Mouse (Mus musculus) heart, postnatal 0 days (tissue): ENCODE results near the gene Tnn. TPM values are rescaled to one million over a fixed set of nuclear protein-coding genes. Genes with fewer than 3 reads are reported as not detected.

ENCODE experiments used
- ATAC-seq: fragments of 200-750 bp; cut with Nextera tagmentation; 2 replicates; pipeline ENCODE4 v1.8.0; 2017; ENCODE audit warnings: low read depth, moderate number of reproducible peaks, moderate library complexity; ENCODE audit not compliant: insufficient read depth
- DNase-seq: peaks from one replicate; pipeline ENCODE4 v3.0.0-alpha.2; 2016; ENCODE audit warnings: low spot score
- H3K27ac ChIP-seq: fragments of 300-500 bp; sonication (generic); 2 replicates; pipeline ENCODE4 v1.5.1; 2014; ENCODE audit warnings: low read depth, mild to moderate bottlenecking
- H3K27me3 ChIP-seq: fragments of 300-500 bp; sonication (generic); 2 replicates; pipeline ENCODE4 v1.6.1; 2014; ENCODE audit warnings: low read length, mixed read lengths; ENCODE audit not compliant: control insufficient read depth, insufficient read depth
- H3K36me3 ChIP-seq: fragments of 300-500 bp; sonication (generic); replicated peaks from 2 replicates; pipeline ENCODE4 v1.6.1; 2014; ENCODE audit warnings: low read length, mixed read lengths; ENCODE audit not compliant: control insufficient read depth, insufficient read depth
- H3K4me1 ChIP-seq: fragments of 300-500 bp; sonication (generic); 2 replicates; pipeline ENCODE4 v1.6.1; 2014; ENCODE audit warnings: antibody characterized with exemption; ENCODE audit not compliant: control insufficient read depth, insufficient read depth
- H3K4me2 ChIP-seq: fragments of 300-500 bp; sonication (generic); 2 replicates; pipeline ENCODE4 v1.6.1; 2014; ENCODE audit warnings: low read depth, mild to moderate bottlenecking, low read length, moderate library complexity
- H3K4me3 ChIP-seq: fragments of 300-500 bp; sonication (generic); 2 replicates; pipeline ENCODE4 v1.5.1; 2014; ENCODE audit warnings: low read depth, low read length
- H3K9ac ChIP-seq: fragments of 300-500 bp; sonication (generic); replicated peaks from 2 replicates; pipeline ENCODE4 v1.6.1; 2014; ENCODE audit warnings: low read depth, low read length, mixed read lengths
- H3K9me3 ChIP-seq: fragments of 300-500 bp; sonication (generic); replicated peaks from 2 replicates; pipeline ENCODE4 v1.6.1; 2016; ENCODE audit warnings: low read length; ENCODE audit not compliant: control insufficient read depth
- CTCF ChIP-seq: IDR thresholded peaks from 2 replicates; pipeline ENCODE4 v1.5.1; 2016; ENCODE audit warnings: antibody characterized with exemption, control low read depth, low read depth
- EP300 ChIP-seq: IDR thresholded peaks from 2 replicates; pipeline ENCODE4 v1.6.1; 2016; ENCODE audit warnings: antibody characterized with exemption, low read depth
- WGBS: fragments of 180-500 bp; shearing (Covaris S2); extraction: QIAGEN DNeasy Blood & Tissue Kit; methylation state at CpG from one replicate; pipeline ENCODE4 v1.1.7; 2014; 5-methylcytosine and 5-hydroxymethylcytosine counted together
- polyA plus RNA-seq: library from polyadenylated mRNA; unstranded; fragments of >200 nt; fragmentation: Nextera tagmentation; extraction: Ambion mirVana; gene quantifications from 2 replicates; pipeline ENCODE4 v1.2.1, GENCODE M21; 2015
- total RNA-seq: library from RNA; depleted of rRNA; stranded (reverse); fragments of >200 nt; gene quantifications from 2 replicates; pipeline ENCODE4 v1.2.3, GENCODE M21; 2014; ENCODE audit warnings: low replicate concordance

Tnn gene
- total and polyA plus RNA-seq, 2 experiments from 2014 or later: 0.04 to 0.31 TPM

- no peak overlapping the region for H3K4me2 ChIP-seq
- DNase-seq (no peak), ATAC-seq (no peak)
- no peak overlapping the region for H3K27ac ChIP-seq
- no peak overlapping the region for H3K4me3 ChIP-seq
- 64% methylated on average over 1 of the region's 1 CpGs for WGBS
- H3K36me3 ChIP-seq: no peaks in the 10 kb centered on the region
- H3K4me1 ChIP-seq: peaks cover 19% of the 10 kb centered on the region
- H3K27me3 ChIP-seq: no peaks in the 10 kb centered on the region
- TF ChIP-seq EP300: no peak
- no peak for TF ChIP-seq CTCF
- H3K9me3 ChIP-seq: no peaks in the 10 kb centered on the region
- no peak overlapping the region for H3K9ac ChIP-seq
These were observed 93.5 kb downstream of the Tnn start for GRCm38 (mm10) chr1:160059908-160060307.

GRCm38 (mm10) chr1:160057657-160058056 is 95.7 kb downstream of the Tnn start:
- H3K4me1 ChIP-seq: peaks cover 24% of the 10 kb centered on the region
- H3K4me2 ChIP-seq: no peak overlapping the region
- H3K9ac ChIP-seq: no peak overlapping the region
- WGBS: 46% methylated on average over 3 of the region's 3 CpGs
- DNase-seq (peak; percentile 35), ATAC-seq (peak; percentile 76; the same call in 1 of the 2 replicates)
- no peaks in the 10 kb centered on the region for H3K27me3 ChIP-seq
- no peak overlapping the region for H3K27ac ChIP-seq
- H3K9me3 ChIP-seq: no peaks in the 10 kb centered on the region
- no peak overlapping the region for H3K4me3 ChIP-seq
- H3K36me3 ChIP-seq: no peaks in the 10 kb centered on the region
- TF ChIP-seq EP300 (no peak), CTCF (no peak)

DNA sequence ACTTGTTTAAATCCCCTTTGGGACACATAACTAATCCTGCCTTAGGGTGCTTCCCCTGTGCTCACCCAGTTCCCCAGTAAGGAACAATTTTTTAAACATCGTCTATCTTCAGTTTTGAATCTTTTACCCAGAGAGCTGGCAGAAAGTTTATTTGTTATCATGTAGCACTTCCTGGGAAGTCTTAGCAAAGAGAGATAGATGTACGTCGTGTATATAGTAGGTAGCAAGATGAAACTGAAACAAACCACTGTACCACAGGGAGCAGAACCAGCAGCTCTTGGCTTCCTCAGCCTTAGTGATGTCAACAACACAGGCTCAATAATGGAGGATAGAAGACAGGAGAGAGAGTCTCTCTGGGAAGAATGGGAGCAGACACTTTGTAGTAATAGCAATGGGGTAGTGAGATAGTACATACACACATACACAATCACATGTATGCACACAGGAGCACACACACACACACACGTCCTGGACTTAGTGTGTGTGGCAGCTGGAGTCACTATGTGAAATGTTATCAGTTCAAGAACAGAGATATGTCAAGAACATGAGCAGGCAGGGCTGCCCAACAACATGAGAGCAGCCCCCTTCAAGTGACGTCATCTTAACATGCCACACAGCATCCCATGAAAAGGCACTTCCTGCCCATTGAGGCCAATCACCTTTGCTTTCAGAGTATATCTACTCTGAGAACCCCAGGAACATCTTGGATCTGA is 98.9 kb downstream of the Tnn start:
- no peak for DNase-seq
- no peaks in the 10 kb centered on the region for H3K9me3 ChIP-seq
- H3K9ac ChIP-seq: no peak overlapping the region
- TF ChIP-seq CTCF: no peak
- TF ChIP-seq EP300: no peak
- H3K4me3 ChIP-seq: no peak overlapping the region
- no peaks in the 10 kb centered on the region for H3K27me3 ChIP-seq
- ATAC-seq: no peak
- WGBS: 50% methylated on average over 5 of the region's 5 CpGs
- H3K36me3 ChIP-seq: no peaks in the 10 kb centered on the region
- peaks cover 35% of the 10 kb centered on the region for H3K4me1 ChIP-seq
- no peak overlapping the region for H3K4me2 ChIP-seq
- H3K27ac ChIP-seq: no peak overlapping the region

DNA sequence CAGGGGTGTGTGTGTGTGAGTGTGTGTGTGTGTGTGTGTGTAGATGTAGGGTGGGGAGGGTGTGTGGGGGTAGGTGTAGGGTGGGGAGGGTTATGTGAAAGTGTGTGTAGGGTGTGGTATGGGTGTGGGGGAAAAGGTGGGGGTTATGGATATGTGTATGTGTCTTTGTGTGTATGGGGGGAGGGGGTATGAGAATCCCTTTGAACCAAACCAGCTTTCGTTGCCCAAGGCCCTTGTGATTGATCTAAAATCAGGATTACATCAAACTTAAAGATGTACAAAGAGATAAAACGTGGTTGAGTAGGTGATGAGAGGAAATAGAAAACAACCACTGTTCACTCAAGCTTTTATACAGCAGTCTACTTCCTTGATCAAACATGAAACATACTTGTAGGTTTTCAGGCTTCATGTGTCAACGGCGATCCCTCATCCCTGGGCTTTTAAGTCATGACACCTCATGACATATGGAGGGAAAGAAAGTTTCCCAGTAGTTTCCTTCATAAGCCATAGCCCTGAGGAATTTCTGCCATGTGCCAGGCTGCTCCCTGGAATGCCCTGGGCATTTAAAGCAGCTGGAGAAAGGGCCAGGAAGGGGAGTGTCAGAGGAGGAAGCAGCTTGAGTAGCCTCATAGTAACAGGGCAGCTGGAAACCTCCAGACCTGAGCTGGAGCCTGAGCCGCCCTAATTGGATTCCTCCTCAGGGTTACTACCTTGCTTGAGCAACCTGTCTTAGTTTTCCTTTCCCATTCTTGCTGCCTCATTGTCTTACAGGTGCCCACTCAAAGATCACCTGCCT is 99.7 kb downstream of the Tnn start:
- no peak overlapping the region for H3K4me3 ChIP-seq
- no peaks in the 10 kb centered on the region for H3K9me3 ChIP-seq
- DNase-seq (no peak), ATAC-seq (no peak)
- H3K36me3 ChIP-seq: no peaks in the 10 kb centered on the region
- H3K4me2 ChIP-seq: no peak overlapping the region
- peaks cover 43% of the 10 kb centered on the region for H3K4me1 ChIP-seq
- 73% methylated on average over 5 of the region's 5 CpGs for WGBS
- TF ChIP-seq EP300: no peak
- TF ChIP-seq CTCF: no peak
- no peaks in the 10 kb centered on the region for H3K27me3 ChIP-seq
- H3K27ac ChIP-seq: no peak overlapping the region
- H3K9ac ChIP-seq: no peak overlapping the region

DNA sequence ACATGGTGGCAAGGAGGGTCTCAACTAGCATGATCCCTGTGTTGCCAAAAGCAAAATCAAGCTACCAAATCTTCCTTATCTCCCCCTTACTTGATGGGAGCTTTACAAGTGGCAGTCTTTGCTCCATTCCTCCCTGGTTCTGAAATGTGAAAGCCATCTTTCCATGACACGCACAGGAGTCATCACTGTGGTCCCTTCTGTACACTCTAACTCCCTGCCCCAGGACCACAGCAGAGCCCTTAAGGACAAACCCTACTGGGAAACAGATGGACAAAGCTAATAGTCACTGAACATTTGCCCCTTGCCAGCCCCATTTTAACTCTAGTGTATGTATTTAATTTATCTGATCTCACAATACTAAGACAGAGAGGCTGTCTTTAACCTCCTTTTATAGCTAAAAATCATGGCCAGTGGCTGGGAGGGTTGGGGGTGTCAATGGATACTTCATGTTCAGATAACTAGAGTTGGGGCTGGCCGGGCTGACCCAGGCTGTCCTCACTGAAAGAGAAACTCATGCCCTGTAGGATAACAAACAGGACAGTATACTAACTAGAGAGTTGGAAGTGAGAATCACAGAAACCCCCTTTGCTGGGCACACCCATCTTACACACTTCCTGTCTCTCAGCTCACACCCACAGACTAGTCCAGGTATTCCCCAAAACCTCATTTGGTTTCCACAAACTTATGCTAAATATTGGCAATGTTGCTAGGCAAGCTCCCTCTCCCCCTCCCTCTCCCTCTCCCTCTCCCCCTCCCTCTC is 100.6 kb downstream of the Tnn start:
- no peaks in the 10 kb centered on the region for H3K36me3 ChIP-seq

More for the DNA sequence above, 100.6 kb downstream of the Tnn start:
- Histone ChIP-seq H3K27me3 (no peaks in the 10 kb centered on the region), H3K9ac (no peak overlapping the region), H3K4me2 (no peak overlapping the region), H3K4me3 (no peak overlapping the region), H3K9me3 (no peaks in the 10 kb centered on the region), H3K4me1 (peaks cover 48% of the 10 kb centered on the region), H3K27ac (no peak overlapping the region)
- WGBS: 79% methylated on average over 2 of the region's 2 CpGs
- DNase-seq (no peak), ATAC-seq (no peak)
- TF ChIP-seq EP300 (no peak), CTCF (no peak)
